7 mouse cellular contexts compared by ENCODE assay signal in the genomic region with DNA sequence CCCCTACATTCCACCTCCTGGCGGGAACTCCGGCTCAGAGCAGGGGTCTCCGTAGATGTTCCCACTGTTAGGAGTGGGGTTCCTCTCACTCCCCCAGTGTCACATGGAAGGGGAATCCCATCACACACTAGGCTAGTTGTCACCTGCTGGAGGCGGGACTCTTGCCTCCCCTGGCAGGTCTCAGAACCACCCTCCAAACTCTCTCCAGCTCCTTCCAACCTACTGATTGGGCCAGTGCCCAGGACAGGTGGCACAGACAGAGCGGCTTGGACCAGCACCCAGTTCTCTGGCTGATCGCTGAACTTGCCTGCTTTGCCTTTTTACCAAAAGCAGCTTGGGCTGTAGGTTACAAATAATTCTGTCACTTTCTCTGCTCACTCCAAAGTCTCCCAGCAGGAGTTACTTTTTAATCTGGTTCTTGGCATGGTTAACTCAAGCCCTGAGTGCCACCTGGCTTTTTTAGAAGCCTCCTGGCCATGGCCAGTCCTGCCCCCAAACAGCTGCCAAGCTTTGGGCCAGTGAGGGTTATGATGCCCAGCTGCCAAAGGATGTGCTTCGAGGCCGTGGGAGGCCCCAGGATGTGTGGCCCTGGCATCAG. TPM values are rescaled to one million over a fixed set of nuclear protein-coding genes. Genes with fewer than 3 reads are reported as not detected.
A peak's percentile ranks its signal among the peaks of the same experiment; 100 is the strongest.
DNase-seq lines count a peak whose midpoint lies in the region; ATAC-seq and TF ChIP-seq lines count a peak whose summit lies in the region.

No protein-coding gene starts in this region.

- H3K9ac ChIP-seq in CH12.LX (ENCODE audit: insufficient read depth, low read depth) = no peak overlapping the region
- H3K9ac ChIP-seq in embryonic facial prominence, embryonic 15.5 days = no peak overlapping the region
- no peak overlapping the region for H3K9ac ChIP-seq in liver, embryonic 16.5 days (ENCODE audit: low read depth, low read length)

- TF ChIP-seq CTCF in CH12.LX (conservative IDR thresholded peaks at IDR 0.05 in 1 of 2, IDR thresholded peaks at IDR 0.05 in 1 of 2; ENCODE audit: low read depth in 2 of 2, low read length in 2 of 2) = no peak
- no peak for TF ChIP-seq CTCF in small intestine, adult 2 months (IDR thresholded peaks at IDR 0.05; ENCODE audit: extremely low read depth, insufficient read length, insufficient replicate concordance, low read depth, low read length)

- peaks cover 4 to 5% of the 10 kb centered on the region in 2 experiments; a peak in 3 of 4 replicates for H3K4me1 ChIP-seq in CH12.LX (ENCODE audit: control insufficient read depth in 1 of 2, insufficient read depth in 2 of 2)
- H3K4me1 ChIP-seq in embryonic facial prominence, embryonic 15.5 days = peaks cover 10% of the 10 kb centered on the region; the same call in 1 of the 2 replicates
- no peaks in the 10 kb centered on the region; the same call in none of the 2 replicates for H3K4me1 ChIP-seq in liver, embryonic 16.5 days (ENCODE audit: control insufficient read depth, low read depth, low read length)
- H3K4me1 ChIP-seq in small intestine, adult 2 months (ENCODE audit: control insufficient read depth, insufficient read depth, insufficient read length, low read length) = peaks cover 8% of the 10 kb centered on the region

- no peak for TF ChIP-seq POLR2A in CH12.LX (IDR thresholded peaks at IDR 0.05; ENCODE audit: low read depth, low read length)
- TF ChIP-seq POLR2A in small intestine, adult 2 months (IDR thresholded peaks at IDR 0.05; ENCODE audit: low read depth, low read length) = no peak

- no peak overlapping the region for H3K4me3 ChIP-seq in CH12.LX (replicated peaks in 1 of 3; ENCODE audit: low read depth in 2 of 3, low read length in 2 of 3, poor library complexity in 1 of 3)
- H3K4me3 ChIP-seq in embryonic facial prominence, embryonic 15.5 days (replicated peaks) = peak overlapping the region; percentile 51
- H3K4me3 ChIP-seq in liver, embryonic 16.5 days (ENCODE audit: low read depth, low read length) = peak overlapping the region; percentile 51; the same call in 1 of the 2 replicates
- peak overlapping the region; percentile 59 for H3K4me3 ChIP-seq in small intestine, adult 2 months (ENCODE audit: low read depth, low read length)

- dilution Hi-C loops in CH12.LX (cut with MboI; ENCODE audit: extremely low pct_ligation_motif_present, extremely low pct_unique_long_range_greater_than_20kb, low sequenced_read_pairs) = no loop called here

- H3K4me2 ChIP-seq in CH12.LX (ENCODE audit: insufficient read depth, low read depth, poor library complexity, severe bottlenecking) = peak overlapping the region; percentile 98
- H3K4me2 ChIP-seq in embryonic facial prominence, embryonic 15.5 days (replicated peaks) = peak overlapping the region; percentile 89
- H3K4me2 ChIP-seq in liver, embryonic 16.5 days (ENCODE audit: low read depth, low read length) = peak overlapping the region; percentile 60

- no peak overlapping the region for H3K27ac ChIP-seq in CH12.LX (ENCODE audit: insufficient read depth, low read depth)
- H3K27ac ChIP-seq in embryonic facial prominence, embryonic 15.5 days (replicated peaks) = no peak overlapping the region
- H3K27ac ChIP-seq in liver, embryonic 16.5 days (ENCODE audit: low read length) = no peak overlapping the region
- no peak overlapping the region for H3K27ac ChIP-seq in small intestine, adult 2 months (ENCODE audit: insufficient read depth, low read depth, low read length)

- H3K36me3 ChIP-seq in CH12.LX (replicated peaks in 1 of 2; ENCODE audit: control insufficient read depth in 1 of 2, insufficient read depth in 1 of 2, low read length in 1 of 2) = no peaks in the 10 kb centered on the region
- no peaks in the 10 kb centered on the region for H3K36me3 ChIP-seq in embryonic facial prominence, embryonic 15.5 days
- no peaks in the 10 kb centered on the region for H3K36me3 ChIP-seq in liver, embryonic 16.5 days (ENCODE audit: control insufficient read depth, insufficient read depth)
- no peaks in the 10 kb centered on the region for H3K36me3 ChIP-seq in small intestine, adult 2 months (ENCODE audit: control insufficient read depth, insufficient read depth, low read length)

- WGBS in embryonic facial prominence, embryonic 15.5 days = 23% methylated on average over 8 of the region's 8 CpGs
- 29% methylated on average over 8 of the region's 8 CpGs for WGBS in liver, embryonic 16.5 days (ENCODE audit: insufficient replicate concordance)
- WGBS in small intestine, adult 2 months = 17% methylated on average over 8 of the region's 8 CpGs

- no peak for TF ChIP-seq RAD21 in CH12.LX (IDR thresholded peaks at IDR 0.05; ENCODE audit: low read depth, low read length)

- peaks cover 88% of the 10 kb centered on the region for H3K27me3 ChIP-seq in CH12.LX (replicated peaks)
- peaks cover 22% of the 10 kb centered on the region; the same call in 1 of the 2 replicates for H3K27me3 ChIP-seq in embryonic facial prominence, embryonic 15.5 days
- peaks cover 50% of the 10 kb centered on the region for H3K27me3 ChIP-seq in liver, embryonic 16.5 days (ENCODE audit: control insufficient read depth, insufficient read depth, low read depth, low read length)
- no peaks in the 10 kb centered on the region for H3K27me3 ChIP-seq in small intestine, adult 2 months (ENCODE audit: control insufficient read depth, insufficient read depth, low read length)

- no peaks in the 10 kb centered on the region for H3K9me3 ChIP-seq in CH12.LX (replicated peaks; ENCODE audit: low read length)
- no peaks in the 10 kb centered on the region for H3K9me3 ChIP-seq in embryonic facial prominence, embryonic 15.5 days (replicated peaks)
- H3K9me3 ChIP-seq in liver, embryonic 16.5 days (replicated peaks; ENCODE audit: control insufficient read depth, low read length) = no peaks in the 10 kb centered on the region

- H3K79me2 ChIP-seq in CH12.LX (replicated peaks; ENCODE audit: control insufficient read depth, extremely low read depth, insufficient read depth, poor library complexity, severe bottlenecking) = no peaks in the 10 kb centered on the region

- TF ChIP-seq EP300 in CH12.LX (IDR thresholded peaks at IDR 0.05; ENCODE audit: low read length) = no peak

- DNase-seq in A20 (ENCODE audit: low read depth, low spot score) (peak; percentile 3), CH12.LX (ENCODE audit: extremely low read depth) (no peak)
- DNase-seq in kidney, adult 11 months = peak; percentile 94

- peak; percentile 49; the same call in 1 of the 2 replicates for ATAC-seq in embryonic facial prominence, embryonic 15.5 days (ENCODE audit: insufficient number of reproducible peaks, low FRiP score, low TSS enrichment, low read depth)
- 0 out of 2 replicates have a peak, but pooled peaks have one; percentile 16 for ATAC-seq in liver, embryonic 16.5 days (ENCODE audit: low read depth)
- no peak for ATAC-seq in monocyte, adult 5-6 weeks (replicated peaks; ENCODE audit: insufficient number of reproducible peaks, low FRiP score, low TSS enrichment, poor library complexity, severe bottlenecking)

- in situ Hi-C loops in CH12.LX (cut with MboI; ENCODE audit: low pct_ligation_motif_present, low pct_unique_long_range_greater_than_20kb, low sequenced_read_pairs) = no loop called here

TF ChIP-seq in CH12.LX, 34 proteins besides CTCF, POLR2A, EP300 and RAD21:
- no peak for TF ChIP-seq MYC (IDR thresholded peaks at IDR 0.05; ENCODE audit: low read depth, low read length)
- TF ChIP-seq TCF12 (IDR thresholded peaks at IDR 0.05; ENCODE audit: low read depth, low read length) = no peak
- no peak for TF ChIP-seq NELFE (IDR thresholded peaks at IDR 0.05; ENCODE audit: low read depth, low read length)
- no peak for TF ChIP-seq MXI1 (IDR thresholded peaks at IDR 0.05; ENCODE audit: low read depth, low read length)
- TF ChIP-seq ZKSCAN1 (IDR thresholded peaks at IDR 0.05; ENCODE audit: borderline replicate concordance, low read depth, low read length) = no peak

RNA-seq across cellular contexts. Expression of a gene that starts 0.7 kb away (rescaled TPM):
- total RNA-seq in CH12.LX (2012; rRNA removed) (not detected in 2 replicates), CH12.LX (2014; rRNA removed) (not detected in 2 replicates)
- not detected in 2 replicates for polyA plus RNA-seq in CH12.LX (2012; ENCODE audit: insufficient read length, low read depth)
- polyA plus RNA-seq in embryonic facial prominence, embryonic 15.5 days (2015; fragmentation: Nextera tagmentation; extraction: Ambion mirVana) = 16.8 and 18.7 TPM in 2 replicates
- polyA plus RNA-seq in liver, embryonic 16.5 days (2015; fragmentation: Nextera tagmentation; extraction: Ambion mirVana) = 0.74 and 1.3 TPM in 2 replicates
- 6.3 and 11.2 TPM in 2 replicates for polyA plus RNA-seq in small intestine, adult 2 months (2012; rRNA removed)
- total RNA-seq in monocyte, adult 5-6 weeks (2017) = 3.3 to 9.0 TPM (median 5.8 TPM) in 3 replicates

Comparison
In these comparisons a context has a peak if more than half of its experiments do, and no peak if none do; other contexts are left out.
1. H3K4me3 ChIP-seq: peak in embryonic facial prominence, embryonic 15.5 days (single experiment), liver, embryonic 16.5 days (single experiment) and small intestine, adult 2 months (single experiment); none in CH12.LX (0 of 3).
2. Peak in every context shown above with its lines, with median percentiles within 50 percentile points of each other: H3K4me2 ChIP-seq.